Mouse (Mus musculus): Measurements from ENCODE around the gene Hoxc4.

Gene Hoxc4

DNA sequence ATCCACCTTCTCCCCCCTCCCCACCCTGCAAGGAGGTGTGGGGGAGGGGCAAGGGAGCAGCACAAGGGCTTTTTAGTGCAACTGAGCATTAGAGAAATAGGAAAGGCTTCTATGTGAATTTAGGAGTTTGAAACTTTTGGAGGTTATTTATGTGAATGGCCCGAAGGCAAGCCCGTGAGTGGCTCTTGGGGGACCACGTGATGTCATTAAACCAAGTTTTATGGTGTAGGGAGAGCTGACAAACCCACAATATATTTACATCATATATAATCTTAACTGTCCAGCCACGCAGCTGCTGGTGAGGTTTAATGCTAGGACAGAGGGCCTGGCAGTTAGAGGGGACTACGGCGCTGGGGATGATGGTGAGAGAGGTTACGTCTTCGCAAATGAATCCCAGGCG is at the start of gene Hoxc4:
Gene Hoxc4 (plus strand): TSS at position 299 of the 400 bp plus-strand sequence.
- DNase-seq (ENCODE audit: low spot score): no peak

DNA sequence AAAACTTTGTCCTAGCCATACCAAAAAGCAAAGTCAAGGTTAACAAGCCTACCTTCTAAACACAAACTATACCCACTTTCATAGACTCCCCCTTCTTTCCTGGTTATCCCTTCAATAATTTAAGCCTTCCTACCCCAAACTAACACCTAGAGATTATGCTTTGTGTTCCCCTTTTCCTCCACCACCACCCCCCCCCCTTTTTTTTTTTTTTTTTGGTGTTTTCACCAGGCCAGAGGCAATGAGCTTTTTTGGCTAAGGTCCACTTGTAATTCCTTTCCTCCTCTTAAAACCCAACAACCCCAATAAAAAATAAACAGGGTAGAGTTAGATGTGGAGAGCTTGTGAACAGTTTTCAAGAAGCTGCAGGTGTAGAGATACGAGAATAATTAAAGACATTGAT is 49.4 kb upstream of the Hoxc4 start:
- DNase-seq (ENCODE audit: low spot score): no peak

DNA sequence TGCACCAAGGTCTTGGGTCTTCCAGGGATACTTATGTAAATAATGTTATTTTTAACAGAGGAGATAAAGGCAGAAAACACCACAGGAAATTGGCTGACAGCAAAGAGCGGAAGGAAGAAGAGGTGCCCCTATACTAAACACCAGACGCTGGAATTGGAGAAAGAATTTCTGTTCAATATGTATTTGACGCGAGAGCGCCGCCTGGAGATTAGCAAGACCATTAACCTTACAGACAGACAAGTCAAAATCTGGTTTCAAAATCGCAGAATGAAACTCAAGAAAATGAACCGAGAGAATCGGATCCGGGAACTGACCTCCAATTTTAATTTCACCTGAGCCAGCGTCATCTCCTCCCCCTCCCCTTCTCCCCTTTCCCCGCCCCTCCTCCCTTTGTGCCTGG is 48.0 kb upstream of the Hoxc4 start:
- DNase-seq (ENCODE audit: low spot score): no peak

DNA sequence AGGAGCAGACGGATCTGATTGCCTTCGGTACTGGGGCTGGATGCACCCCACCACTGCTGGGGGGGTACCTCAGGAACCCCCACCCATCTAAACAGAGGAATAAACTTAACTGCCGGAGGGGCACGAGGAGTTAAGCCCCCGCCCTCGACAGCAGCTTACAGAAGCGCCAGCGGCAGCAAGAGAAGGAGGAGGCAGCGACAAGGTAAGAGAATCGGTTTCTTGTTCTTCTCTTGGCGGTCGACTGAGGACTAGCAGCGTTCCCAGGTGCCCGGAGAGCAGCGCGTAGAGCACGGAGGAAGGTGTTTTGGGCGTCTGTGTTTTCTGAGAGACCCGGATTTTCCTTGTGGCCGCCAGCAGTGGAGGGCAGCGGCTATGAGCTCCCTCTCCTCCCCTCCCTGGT is 46.5 kb upstream of the Hoxc4 start:
- DNase-seq (ENCODE audit: low spot score): no peak

DNA sequence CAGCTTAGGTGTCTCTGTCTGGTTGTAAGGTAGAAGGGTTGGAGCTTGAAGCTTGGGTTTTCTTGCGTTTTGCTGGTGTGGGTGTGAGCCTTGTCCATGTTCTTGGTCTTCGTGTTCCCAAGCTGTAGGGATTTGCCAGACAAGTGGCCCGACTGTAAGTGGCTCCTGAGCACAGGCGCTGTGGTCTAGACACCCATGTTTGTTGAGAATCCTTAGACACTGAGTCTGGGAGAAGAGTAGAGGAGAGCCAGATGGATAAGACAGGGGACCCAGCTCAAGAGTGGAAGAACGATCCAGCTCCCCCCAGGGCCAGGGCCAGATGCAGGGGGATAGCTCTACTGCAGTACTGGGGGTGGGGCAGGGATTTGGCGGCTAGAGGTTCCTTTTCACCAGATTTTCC is 46.0 kb upstream of the Hoxc4 start:
- no peak for DNase-seq (ENCODE audit: low spot score)

DNA sequence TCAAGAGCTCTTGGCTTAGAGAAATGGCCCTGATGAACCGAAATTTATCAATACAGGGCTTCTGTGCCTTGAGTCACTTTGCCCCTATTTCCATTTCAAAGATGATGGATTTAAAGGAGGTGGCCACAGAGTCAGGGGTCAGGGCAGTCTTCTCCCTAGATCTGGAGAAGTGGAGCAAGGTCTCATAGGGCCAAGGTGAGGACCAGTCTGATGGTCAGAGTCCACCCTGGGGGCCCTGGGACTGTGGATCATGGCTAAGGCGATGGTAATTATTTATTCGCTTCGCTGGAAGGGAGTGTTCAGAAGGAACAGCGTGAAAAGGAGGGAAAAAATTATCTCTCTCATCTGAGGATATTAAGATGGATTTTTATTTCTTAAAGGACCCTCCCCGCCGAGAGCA is 43.7 kb upstream of the Hoxc4 start:
- DNase-seq (ENCODE audit: low spot score): no peak

DNA sequence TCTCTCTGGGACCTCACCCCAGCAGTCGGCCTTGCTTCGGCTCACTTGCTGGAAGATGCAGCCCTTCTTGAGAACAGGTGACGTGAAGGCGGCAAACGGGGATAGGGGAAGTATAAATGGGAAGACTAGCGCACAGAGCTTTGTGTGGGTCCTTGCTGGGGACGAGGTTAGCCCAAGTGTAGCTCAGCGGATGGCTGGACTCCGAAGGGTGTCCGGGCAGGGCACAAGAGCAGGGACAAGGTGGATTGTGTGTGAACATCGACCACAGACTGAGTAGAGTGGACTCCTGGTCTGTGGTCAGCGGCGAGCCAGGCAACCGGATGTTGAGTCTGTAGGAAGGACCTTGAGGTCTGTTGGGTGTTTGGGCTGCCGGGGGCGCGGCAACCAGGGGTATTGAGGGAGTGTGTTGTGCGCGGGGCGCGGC is 43.0 kb upstream of the Hoxc4 start:
- no peak for DNase-seq (ENCODE audit: low spot score)

DNA sequence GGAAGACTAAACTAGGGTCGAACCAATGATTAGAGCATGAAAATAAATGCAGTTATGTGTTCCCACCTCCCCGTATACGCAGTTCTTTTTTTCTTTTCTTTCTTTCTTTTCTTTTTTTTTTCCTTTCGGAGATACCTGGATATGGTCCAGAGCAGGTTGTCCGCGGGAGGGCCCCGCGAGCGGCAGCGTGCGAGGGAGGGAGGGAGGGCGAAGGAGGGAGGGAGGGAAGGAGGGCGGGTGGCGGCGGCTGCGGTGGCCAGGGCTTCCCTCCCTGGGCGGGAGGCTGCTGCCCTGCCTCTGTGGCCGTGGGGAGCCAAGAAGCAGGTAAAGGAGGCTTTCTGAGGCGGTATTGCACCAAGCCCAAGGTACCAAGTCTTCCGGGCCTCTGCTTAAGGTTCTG is 42.6 kb upstream of the Hoxc4 start, which contains the start of gene Hoxc9:
Gene Hoxc9 (plus strand): TSS at position 269 of the 400 bp plus-strand sequence.
- no peak for DNase-seq (ENCODE audit: low spot score)

DNA sequence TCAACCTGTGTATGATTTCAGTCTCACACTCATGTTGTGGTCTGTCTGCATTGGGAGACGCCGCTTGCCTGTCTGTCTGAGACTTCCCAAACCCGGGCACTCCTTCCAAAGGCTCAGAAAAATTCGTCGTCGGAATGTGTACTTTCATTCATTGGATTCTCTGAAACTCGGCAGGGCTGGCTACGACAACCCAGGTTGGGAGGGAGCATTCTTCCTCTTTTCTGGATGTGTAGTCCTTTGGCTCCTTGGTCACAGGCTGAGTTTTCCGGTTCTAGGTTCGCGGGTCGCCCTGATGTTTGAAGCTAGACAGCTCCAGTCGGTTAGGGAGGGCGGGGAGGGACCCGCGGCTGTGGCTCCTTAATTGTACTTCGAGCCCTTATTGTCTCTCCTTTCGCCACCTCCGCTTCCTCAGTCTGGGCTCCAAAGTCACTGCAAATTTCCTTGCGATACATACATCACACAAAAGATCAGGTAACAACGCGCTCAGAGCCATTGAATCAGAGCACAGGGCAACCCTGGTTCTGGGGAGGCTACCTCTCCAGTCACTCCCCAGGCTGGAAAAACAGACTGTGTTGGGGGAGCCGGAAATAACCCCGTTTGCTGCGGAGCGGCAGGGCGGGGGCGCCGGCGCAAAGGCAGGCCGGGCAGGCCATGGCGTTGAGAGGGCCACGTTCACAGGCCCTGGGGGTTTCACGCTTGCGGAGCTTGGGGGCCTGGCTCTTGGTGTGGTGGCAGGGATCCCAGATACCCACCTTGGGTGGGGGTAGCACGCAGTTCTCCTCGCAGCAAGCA is 41.9 kb upstream of the Hoxc4 start:
- no peak for DNase-seq (ENCODE audit: low spot score)

DNA sequence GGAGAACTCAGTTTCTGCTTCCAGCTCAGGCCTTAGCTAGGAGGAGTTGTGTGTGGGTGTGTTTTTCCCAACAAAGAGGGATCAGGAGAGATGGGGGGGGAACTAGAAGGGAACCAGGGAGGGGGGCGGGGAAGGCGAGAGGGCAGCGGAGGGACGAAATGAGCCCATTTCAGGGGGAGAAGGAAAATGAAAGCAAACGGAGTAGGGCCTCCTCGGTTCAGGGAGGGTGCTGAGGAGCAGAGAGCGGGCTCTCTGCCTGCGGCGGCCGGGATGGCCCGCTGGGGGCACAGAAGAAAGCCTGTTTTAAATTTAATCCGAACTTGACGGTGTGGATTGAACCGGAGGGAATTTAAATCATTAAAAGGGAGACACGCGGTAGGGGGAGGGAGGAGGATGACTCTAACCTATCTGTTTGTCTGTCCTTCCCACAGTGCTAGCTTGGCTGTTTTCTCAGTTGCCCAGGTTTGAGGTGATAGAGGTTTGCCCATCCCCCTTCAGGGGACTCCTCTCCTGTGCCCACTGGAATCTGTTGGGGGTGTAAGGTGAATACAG is 41.2 kb upstream of the Hoxc4 start:
- no peak for DNase-seq (ENCODE audit: low spot score)

DNA sequence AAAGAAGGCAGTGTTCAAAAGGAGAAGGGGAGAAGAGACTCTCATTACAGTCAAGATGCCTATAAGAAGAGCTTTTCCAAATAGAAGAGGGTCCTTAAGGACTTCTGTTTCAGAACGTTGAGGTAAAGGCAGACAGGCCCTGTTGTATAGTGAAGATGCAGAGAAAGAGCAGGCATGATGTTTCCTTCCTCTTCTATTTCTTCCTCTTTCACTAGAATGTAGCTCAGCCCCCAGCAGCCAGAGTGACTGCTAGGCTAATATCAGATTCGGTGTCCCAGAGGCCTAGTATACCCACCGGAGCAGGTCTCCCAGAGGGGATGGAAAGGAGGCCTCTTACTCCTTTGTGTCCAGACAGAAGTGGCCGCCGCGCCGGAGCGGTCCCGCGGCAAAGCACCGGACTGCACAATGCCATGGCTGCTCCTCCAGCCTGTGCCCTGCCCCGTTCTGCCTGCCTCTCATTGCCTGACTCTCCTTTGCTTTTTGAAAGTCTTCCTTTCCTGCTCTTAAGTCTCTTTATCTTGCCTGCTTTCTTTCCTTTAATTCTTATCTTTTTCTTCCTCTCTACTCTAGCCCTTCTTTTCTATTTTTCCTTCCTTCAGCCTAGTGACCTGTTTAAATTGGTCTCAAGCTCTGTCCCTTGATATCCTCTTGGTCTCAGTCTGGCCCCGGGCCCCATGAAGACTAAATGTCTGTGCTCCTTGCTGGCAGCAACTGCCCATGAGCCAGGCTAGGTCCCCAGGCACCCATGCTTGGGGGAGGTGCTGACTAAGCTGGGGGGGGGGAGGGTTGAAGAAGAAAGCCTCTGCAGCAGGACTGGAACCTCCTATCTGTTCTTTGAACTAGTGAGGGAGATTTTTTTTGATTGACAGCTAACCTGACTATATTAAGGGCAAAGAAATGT is 39.9 kb upstream of the Hoxc4 start:
- DNase-seq (ENCODE audit: low spot score): no peak

DNA sequence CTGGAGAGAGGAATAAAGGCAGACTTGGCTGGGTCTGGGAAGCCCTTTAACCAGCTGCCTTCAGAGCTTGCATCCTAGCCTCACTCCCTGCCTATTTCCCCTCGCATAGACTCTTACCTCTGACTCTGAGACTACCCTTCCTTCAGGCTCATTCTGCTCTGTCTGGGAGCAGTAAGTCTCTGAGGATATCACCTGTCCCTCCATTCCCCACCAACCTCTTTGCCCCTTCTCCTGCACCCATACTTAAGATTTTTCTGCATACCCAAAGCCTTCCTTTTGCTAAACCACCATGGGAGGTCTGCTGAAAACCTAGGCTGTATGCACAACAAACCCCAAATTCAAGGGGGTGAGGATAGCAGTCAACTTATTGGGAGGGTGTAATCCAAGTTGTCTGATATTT is 38.8 kb upstream of the Hoxc4 start:
- DNase-seq (ENCODE audit: low spot score): no peak

DNA sequence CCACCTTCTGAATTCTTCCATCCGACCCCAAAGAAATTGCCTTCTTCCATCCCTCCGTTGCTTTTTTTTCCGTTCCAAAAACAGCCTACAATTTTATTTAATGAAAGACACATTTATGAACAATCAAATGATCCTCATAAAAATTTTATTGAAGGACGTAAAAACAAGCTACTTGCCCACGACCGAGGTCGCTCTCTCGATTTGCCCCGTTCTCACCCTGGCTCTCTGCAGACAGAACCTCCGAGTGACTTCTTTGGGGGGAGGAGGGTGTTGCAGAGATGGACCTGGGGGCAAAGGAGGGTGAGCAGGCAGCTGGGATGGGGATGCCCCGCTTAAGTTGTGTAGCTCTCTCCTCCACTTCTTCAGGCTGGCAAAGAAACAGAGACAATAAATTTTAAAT is 38.4 kb upstream of the Hoxc4 start:
- no peak for DNase-seq (ENCODE audit: low spot score)

DNA sequence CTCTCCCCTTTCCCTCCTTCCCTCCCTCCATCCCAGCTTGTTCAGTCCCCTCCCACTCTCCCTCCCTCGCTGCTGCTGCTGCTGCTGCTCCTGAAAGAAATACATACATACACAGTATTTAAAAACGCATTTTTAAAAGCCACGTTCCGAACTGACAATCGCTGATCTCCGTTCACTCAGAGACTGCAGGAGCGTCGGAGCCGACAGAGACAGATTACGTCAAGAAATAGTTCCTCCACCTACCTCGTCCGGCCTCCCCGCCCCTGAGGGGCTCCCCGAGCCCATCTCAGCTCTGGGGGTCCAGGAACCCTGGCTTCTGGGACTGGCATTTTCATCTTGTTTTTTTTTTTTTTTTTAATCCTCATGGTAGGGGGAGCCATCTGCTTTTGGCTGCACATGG is 37.8 kb upstream of the Hoxc4 start:
- DNase-seq (ENCODE audit: low spot score): no peak

DNA sequence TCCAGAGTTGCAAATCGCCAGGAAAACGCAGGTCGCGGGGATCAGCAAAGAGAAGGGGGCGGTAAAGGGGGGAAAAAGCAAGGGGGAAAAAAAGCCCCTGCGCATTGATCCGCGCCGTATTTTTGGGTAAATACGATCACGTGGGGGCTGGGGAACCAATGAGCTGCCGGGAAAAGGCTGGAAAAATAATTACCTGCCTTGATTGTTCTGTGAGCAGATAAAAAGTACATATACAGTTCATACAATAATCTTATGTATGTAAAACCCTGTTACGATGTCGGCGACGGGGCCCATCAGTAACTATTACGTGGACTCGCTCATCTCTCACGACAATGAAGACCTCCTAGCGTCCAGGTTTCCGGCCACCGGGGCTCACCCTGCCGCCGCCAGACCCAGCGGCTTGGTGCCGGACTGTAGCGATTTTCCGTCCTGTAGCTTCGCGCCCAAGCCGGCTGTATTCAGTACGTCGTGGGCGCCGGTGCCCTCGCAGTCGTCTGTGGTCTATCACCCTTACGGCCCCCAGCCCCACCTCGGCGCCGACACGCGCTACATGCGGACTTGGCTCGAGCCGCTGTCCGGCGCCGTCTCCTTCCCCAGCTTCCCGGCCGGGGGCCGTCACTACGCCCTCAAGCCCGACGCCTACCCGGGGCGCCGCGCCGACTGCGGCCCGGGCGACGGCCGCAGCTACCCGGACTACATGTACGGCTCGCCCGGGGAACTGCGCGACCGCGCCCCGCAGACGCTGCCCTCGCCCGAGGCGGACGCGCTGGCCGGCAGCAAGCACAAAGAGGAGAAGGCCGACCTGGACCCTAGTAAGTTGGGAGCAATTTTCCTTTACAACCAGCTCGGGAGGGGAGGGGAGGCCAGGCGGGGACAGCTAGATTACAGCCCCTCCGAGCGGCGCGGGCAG is 37.1 kb upstream of the Hoxc4 start:
- no peak for DNase-seq (ENCODE audit: low spot score)

DNA sequence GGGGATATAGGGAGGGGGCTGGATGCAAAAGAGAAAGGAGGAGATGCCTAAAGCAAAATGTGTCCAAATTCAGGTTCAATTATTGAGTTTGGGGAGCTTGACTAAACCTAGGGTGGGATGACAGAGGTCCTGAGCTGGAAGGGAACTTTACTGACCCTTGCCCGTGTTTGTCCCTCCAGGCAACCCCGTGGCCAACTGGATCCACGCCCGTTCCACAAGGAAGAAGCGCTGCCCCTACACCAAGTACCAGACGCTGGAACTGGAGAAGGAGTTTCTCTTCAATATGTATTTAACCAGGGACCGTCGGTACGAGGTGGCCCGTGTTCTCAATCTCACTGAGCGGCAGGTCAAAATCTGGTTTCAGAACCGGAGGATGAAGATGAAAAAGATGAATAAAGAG is 35.0 kb upstream of the Hoxc4 start:
- DNase-seq (ENCODE audit: low spot score): no peak

DNA sequence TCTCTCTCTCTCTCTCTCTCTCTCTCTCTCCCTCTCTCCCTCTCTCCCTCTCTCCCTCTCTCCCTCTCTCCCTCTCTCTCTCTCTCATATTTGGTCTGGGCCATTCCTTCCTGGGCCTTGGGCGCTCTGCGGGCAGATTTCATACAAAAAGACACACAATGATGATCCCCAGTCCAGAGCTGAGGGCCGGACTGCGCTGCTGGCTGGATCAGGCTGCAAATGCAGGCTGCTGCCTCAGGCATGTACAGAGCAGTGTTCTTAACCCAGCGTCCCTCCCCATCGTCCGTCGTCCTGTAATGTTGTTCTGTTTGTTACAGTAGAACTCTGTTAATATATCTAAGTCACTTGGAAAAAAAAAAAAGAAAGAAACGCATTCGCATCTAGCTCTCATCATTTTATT is 34.2 kb upstream of the Hoxc4 start:
- no peak for DNase-seq (ENCODE audit: low spot score)

DNA sequence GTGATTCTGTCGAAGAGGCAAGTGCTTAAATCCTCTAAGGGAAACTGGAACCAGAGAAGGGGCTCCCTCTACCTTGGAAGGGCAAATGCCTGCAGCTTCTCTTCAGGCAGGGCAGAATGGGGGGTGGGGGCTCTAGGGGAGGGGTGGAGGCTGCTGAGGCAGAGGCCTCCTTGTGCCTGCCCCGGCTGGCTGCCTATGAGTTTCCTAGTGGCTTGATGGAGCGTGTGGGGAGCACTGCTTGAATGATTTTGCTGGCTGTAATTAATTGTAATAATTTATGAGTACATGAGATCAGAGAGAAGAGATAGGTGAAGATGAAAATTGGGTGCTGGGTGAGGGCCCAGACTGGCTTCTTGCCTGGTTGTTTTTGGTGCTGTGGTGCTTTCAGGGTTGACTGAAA is 33.8 kb upstream of the Hoxc4 start:
- DNase-seq (ENCODE audit: low spot score): no peak

DNA sequence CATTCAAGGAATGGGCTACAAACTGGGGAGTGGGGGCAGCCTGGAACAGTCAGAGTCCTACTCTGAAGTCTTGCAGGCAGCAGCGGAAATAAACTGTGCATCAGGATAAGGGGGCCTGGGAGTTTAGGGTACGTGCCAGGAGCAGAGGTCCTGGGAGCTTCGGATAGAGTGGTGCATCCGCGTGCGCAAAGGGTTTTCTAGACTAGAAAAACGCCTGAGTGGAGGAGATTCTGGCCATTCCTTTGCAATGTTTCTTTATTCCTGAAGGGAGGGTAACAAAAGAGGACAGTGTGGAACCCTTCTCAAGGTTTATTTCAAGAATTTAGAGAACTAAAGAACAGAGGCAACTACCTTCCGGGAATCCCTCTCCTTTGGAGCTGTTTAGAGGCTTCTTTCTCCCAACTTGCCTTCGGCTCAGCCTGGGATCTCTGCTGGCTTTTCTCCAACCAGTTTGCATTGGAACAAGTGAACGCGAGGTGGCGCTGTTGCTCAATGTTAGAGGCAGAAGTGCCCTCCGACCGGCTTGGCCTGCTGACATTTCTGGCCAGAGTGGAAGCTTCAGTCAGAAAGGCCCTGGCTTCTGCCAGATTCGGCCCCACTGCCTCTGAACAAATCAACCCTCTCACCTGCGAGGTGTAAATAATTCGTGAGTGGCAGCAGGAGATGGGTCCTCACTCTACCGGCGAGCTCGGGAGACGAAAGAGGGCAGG is 31.5 kb upstream of the Hoxc4 start:
- peak; percentile 85 for DNase-seq (ENCODE audit: low spot score)

DNA sequence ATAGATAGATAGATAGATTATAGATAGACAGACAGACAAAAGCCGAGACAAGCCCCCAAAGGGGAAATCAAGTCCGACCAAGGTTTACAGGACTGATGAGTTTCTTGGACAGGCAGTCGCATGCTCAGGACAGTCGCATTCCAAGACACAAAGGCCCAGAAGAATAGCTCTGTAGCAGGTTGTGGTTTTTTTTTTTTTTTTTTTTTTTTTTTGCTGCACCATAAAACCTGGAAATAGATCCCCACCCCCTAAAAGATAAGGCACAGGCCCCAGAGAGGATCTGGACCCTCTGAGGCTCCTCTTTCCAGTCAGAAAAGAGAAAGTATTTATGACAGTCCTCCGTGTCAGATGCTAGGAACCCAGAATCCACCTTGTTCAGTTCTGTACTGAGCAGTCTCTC is 30.7 kb upstream of the Hoxc4 start:
- DNase-seq (ENCODE audit: low spot score): no peak

Measured in urinary bladder, postnatal 10 days (tissue).